Mouse (Mus musculus) bone marrow macrophage, adult 2 months (primary cell): Measurements from ENCODE around the gene Ctxn1.

Experiments
- CTCF ChIP-seq: IDR thresholded peaks from 2 replicates; pipeline ENCODE4 v1.5.1; 2012; ENCODE audit warnings: low read depth, mild to moderate bottlenecking, low read length, moderate library complexity
- POLR2A ChIP-seq: IDR thresholded peaks from 2 replicates; pipeline ENCODE4 v1.6.1; 2012; ENCODE audit warnings: mild to moderate bottlenecking, low read depth, low read length, borderline replicate concordance

- TF ChIP-seq POLR2A (no peak), CTCF (peak; percentile 71)
These were observed 841 bp downstream of the Ctxn1 start for GRCm38 (mm10) chr8:4258233-4258632.
